Mouse (Mus musculus) stomach, postnatal 0 days (tissue): ENCODE data around the gene Nanos1.

Source experiments
- CTCF ChIP-seq: IDR thresholded peaks from 2 replicates; pipeline ENCODE4 v1.5.1; 2016; ENCODE audit warnings: antibody characterized with exemption, low read depth, mild to moderate bottlenecking, moderate library complexity
- EP300 ChIP-seq: optimal IDR thresholded peaks from 2 replicates; pipeline ENCODE3; 2016; ENCODE audit warnings: antibody characterized with exemption

- TF ChIP-seq EP300 (no peak), CTCF (no peak)
These were observed 37.5 kb downstream of the Nanos1 start for GRCm38 (mm10) chr19:60793170-60793707.
